Mouse (Mus musculus) cerebellum, adult 2 months (tissue): ENCODE measurements around the gene Gm20517. TPM values are rescaled to one million over a fixed set of nuclear protein-coding genes. Genes with fewer than 3 reads are reported as not detected.

Source experiments
- DNase-seq, 2 experiments: peaks; one replicate each; pipeline ENCODE4 v3.0.0; 2021
- H3K27ac ChIP-seq: fragments of 200-500 bp; 2 replicates; pipeline ENCODE4 v1.5.1; 2012; ENCODE audit warnings: low read length, control low read depth, inconsistent platforms; ENCODE audit not compliant: insufficient read depth
- H3K27me3 ChIP-seq: fragments of 200-500 bp; 2 replicates; pipeline ENCODE4 v1.6.1; 2012; ENCODE audit warnings: inconsistent platforms, mild to moderate bottlenecking, low read length, moderate library complexity; ENCODE audit not compliant: control insufficient read depth, insufficient read depth
- H3K4me1 ChIP-seq: fragments of 200-500 bp; 2 replicates; pipeline ENCODE4 v1.6.1; 2011; ENCODE audit warnings: low read length; ENCODE audit not compliant: control insufficient read depth, insufficient read depth
- H3K4me3 ChIP-seq: fragments of 200-500 bp; replicated peaks from 2 replicates; pipeline ENCODE3; 2011; ENCODE audit warnings: mild to moderate bottlenecking, low read depth, low read length, control low read depth; ENCODE audit not compliant: insufficient read depth
- CTCF ChIP-seq: fragments of 200-500 bp; IDR thresholded peaks from 2 replicates; pipeline ENCODE4 v1.5.1; 2011; ENCODE audit warnings: low read depth, mild to moderate bottlenecking, control low read depth, low read length, moderate library complexity, borderline replicate concordance; ENCODE audit not compliant: insufficient read depth
- POLR2A ChIP-seq: fragments of 200-500 bp; IDR thresholded peaks from 2 replicates; pipeline ENCODE4 v1.6.1; 2011; ENCODE audit warnings: low read length, control low read depth, borderline replicate concordance; ENCODE audit not compliant: insufficient read depth
- WGBS: fragments of 180-500 bp; shearing (Covaris S2); methylation state at CpG from one replicate; pipeline ENCODE4 v1.1.7; 2018; 5-methylcytosine and 5-hydroxymethylcytosine counted together
- polyA plus RNA-seq: library from polyadenylated mRNA; depleted of rRNA; stranded (reverse); fragments of >200 nt; gene quantifications from 2 replicates; pipeline ENCODE4 v1.2.3, GENCODE M21; 2012; rRNA removed

The Gm20517 gene
- polyA plus RNA-seq, 1 experiment = 1.7 TPM

- H3K4me1 ChIP-seq = no peaks in the 10 kb centered on the region
- no peak for DNase-seq
- H3K27me3 ChIP-seq = no peaks in the 10 kb centered on the region
- no peak overlapping the region for H3K4me3 ChIP-seq
- TF ChIP-seq CTCF (no peak), POLR2A (no peak)
- H3K27ac ChIP-seq = no peak overlapping the region
- WGBS = 63% methylated on average over 3 of the region's 3 CpGs
Observed at GRCm38 (mm10) chr17:47715037-47715436, 103.6 kb downstream of the Gm20517 start.

- 77% methylated on average over 4 of the region's 4 CpGs for WGBS
- H3K27me3 ChIP-seq = no peaks in the 10 kb centered on the region
- no peak overlapping the region for H3K27ac ChIP-seq
- H3K4me3 ChIP-seq = no peak overlapping the region
- TF ChIP-seq POLR2A (no peak), CTCF (no peak)
- no peak for DNase-seq
- no peaks in the 10 kb centered on the region; the same call in 1 of the 2 replicates for H3K4me1 ChIP-seq
Observed at GRCm38 (mm10) chr17:47721183-47721582, 109.8 kb downstream of the Gm20517 start.

GRCm38 (mm10) chr17:47726566-47726965 is 115.2 kb downstream of the Gm20517 start, which contains the start of gene Pgc:
Gene Pgc (plus strand): TSS chr17:47726842.
- TF ChIP-seq CTCF (no peak), POLR2A (no peak)
- 72% methylated on average over 11 of the region's 11 CpGs for WGBS
- H3K4me1 ChIP-seq = peaks cover 7% of the 10 kb centered on the region
- no peak within 1 kb of the TSS for H3K27ac ChIP-seq
- no peak for DNase-seq
- no peaks in the 10 kb centered on the region for H3K27me3 ChIP-seq
- no peak within 1 kb of the TSS for H3K4me3 ChIP-seq

GRCm38 (mm10) chr17:47730633-47731575 is 119.5 kb downstream of the Gm20517 start:
- Histone ChIP-seq H3K4me3 (no peak overlapping the region), H3K27me3 (no peaks in the 10 kb centered on the region), H3K27ac (no peak overlapping the region), H3K4me1 (peaks cover 7% of the 10 kb centered on the region)
- 52% methylated on average over 24 of the region's 24 CpGs for WGBS
- TF ChIP-seq POLR2A (no peak), CTCF (no peak)
- no peak for DNase-seq

Other genes with a start within 250 kb of the Gm20517 start
- gene Mrps10, start 242.7 kb upstream of the Gm20517 start, polyA plus RNA-seq = 58.8 and 63.7 TPM in 2 replicates
- 1.9 and 2.0 TPM in 2 replicates for gene Guca1b, start 226.2 kb upstream of the Gm20517 start, polyA plus RNA-seq
- gene Guca1a, start 211.0 kb upstream of the Gm20517 start, polyA plus RNA-seq = 0.21 and 0.25 TPM in 2 replicates
- 0.11 and 0.13 TPM in 2 replicates for gene AI661453, start 175.0 kb upstream of the Gm20517 start, polyA plus RNA-seq
- gene 1700001C19Rik, start 174.2 kb upstream of the Gm20517 start, polyA plus RNA-seq = 0.19 and 0.25 TPM in 2 replicates
- gene Taf8, start 109.3 kb upstream of the Gm20517 start, polyA plus RNA-seq = 30.7 and 32.0 TPM in 2 replicates
- gene Ccnd3, start 106.5 kb upstream of the Gm20517 start, polyA plus RNA-seq = 50.5 and 57.3 TPM in 2 replicates
- gene Bysl, start 97 bp upstream of the Gm20517 start, polyA plus RNA-seq = 13.6 and 14.9 TPM in 2 replicates
- 43.7 and 47.1 TPM in 2 replicates for gene Med20, start within 50 bp of the Gm20517 start, polyA plus RNA-seq
- 11.1 and 11.2 TPM in 2 replicates for gene Usp49, start 19.1 kb downstream of the Gm20517 start, polyA plus RNA-seq
- gene Tomm6, start 76.8 kb downstream of the Gm20517 start, polyA plus RNA-seq = 148 and 167 TPM in 2 replicates
- 46.5 and 51.3 TPM in 2 replicates for gene Frs3, start 77.4 kb downstream of the Gm20517 start, polyA plus RNA-seq
- 6.6 and 7.0 TPM in 2 replicates for gene Gm21981, start 82.9 kb downstream of the Gm20517 start, polyA plus RNA-seq
- 1.5 and 2.4 TPM in 2 replicates for gene Prickle4, start 83.1 kb downstream of the Gm20517 start, polyA plus RNA-seq
- gene Pgc, start 115.3 kb downstream of the Gm20517 start, polyA plus RNA-seq = 0.13 and 0.31 TPM in 2 replicates
- gene Tfeb, start 125.4 kb downstream of the Gm20517 start, polyA plus RNA-seq = 26.4 and 27.5 TPM in 2 replicates
- 24.1 and 32.5 TPM in 2 replicates for gene Mdfi, start 223.1 kb downstream of the Gm20517 start, polyA plus RNA-seq